Mouse (Mus musculus) lung, postnatal 0 days (tissue): ENCODE data around the gene Hoxa3.

Experiments used
- CTCF ChIP-seq: IDR thresholded peaks from 2 replicates; pipeline ENCODE4 v1.5.1; 2016; ENCODE audit warnings: antibody characterized with exemption, mild to moderate bottlenecking
- EP300 ChIP-seq: IDR thresholded peaks from 2 replicates; pipeline ENCODE4 v1.6.1; 2016; ENCODE audit warnings: antibody characterized with exemption, mild to moderate bottlenecking, control low read depth

- TF ChIP-seq CTCF (no peak), EP300 (no peak)
Measured at GRCm38 (mm10) chr6:52183311-52184080, 29.6 kb downstream of the Hoxa3 start.
